12 mouse cellular contexts compared by ENCODE assay signal in genomic region chr17:71299879-71300278, GRCm38 (mm10). TPM values are rescaled to one million over a fixed set of nuclear protein-coding genes. Genes with fewer than 3 reads are reported as not detected.
A peak's percentile ranks its signal among the peaks of the same experiment; 100 is the strongest.
DNase-seq lines count a peak whose midpoint lies in the region; ATAC-seq and TF ChIP-seq lines count a peak whose summit lies in the region.
"Had no signal": no experiment of that assay in that cellular context is flagged by ENCODE, and none has a peak within 500 bp of the region (broad histone marks: within the 10 kb centered on the region; RNA-seq: fewer than 3 reads in every experiment).

No protein-coding gene starts in this region.

- ATAC-seq in liver, embryonic 12.5 days: no peak
- peak; percentile 89 for ATAC-seq in neutrophil, adult 5-6 weeks (ENCODE audit: extremely low read depth, insufficient number of reproducible peaks, low FRiP score, poor library complexity, severe bottlenecking)

- peak; percentile 37 for DNase-seq in gastrocnemius, postnatal 14 days
- no peak for DNase-seq in gastrocnemius, postnatal 4 days (ENCODE audit: low spot score in 2 of 2)
- DNase-seq in lung, postnatal 25 days (ENCODE audit: low spot score): peak; percentile 44
- DNase-seq in lung, adult 2 months: no peak
- DNase-seq in MN1 (ENCODE audit: low spot score): no peak
- no peak for DNase-seq in cerebellum, adult 9-11 months
- DNase-seq: layer of hippocampus, postnatal 36 days had no signal

- TF ChIP-seq CTCF in lung, adult 2 months (IDR thresholded peaks at IDR 0.05; ENCODE audit: insufficient read depth, low read length): no peak

- no peaks in the 10 kb centered on the region for H3K4me1 ChIP-seq in lung, adult 2 months (ENCODE audit: control insufficient read depth, insufficient read depth, low read length)
- peaks cover 28% of the 10 kb centered on the region for H3K4me1 ChIP-seq in liver, embryonic 12.5 days
- H3K4me1 ChIP-seq: forebrain, embryonic 12.5 days had no signal

- no peaks in the 10 kb centered on the region; the same call in 1 of the 2 replicates for H3K9me3 ChIP-seq in liver, embryonic 12.5 days (replicated peaks)
- H3K9me3 ChIP-seq: forebrain, embryonic 12.5 days had no signal

- H3K27ac ChIP-seq in liver, embryonic 12.5 days: peak overlapping the region; percentile 28; the same call in 1 of the 2 replicates
- H3K27ac ChIP-seq: forebrain, embryonic 12.5 days; kidney, postnatal 0 days; liver, embryonic 14.5 days had no signal

- intact Hi-C loops in gastrocnemius, postnatal 14 days (cut with DNase I; ENCODE audit: low total_unique reads): no loop called here

- no peak for TF ChIP-seq POLR2A in lung, adult 2 months (IDR thresholded peaks at IDR 0.05; ENCODE audit: borderline replicate concordance, extremely low read depth, low read depth, low read length)

- no peak overlapping the region for H3K4me3 ChIP-seq in lung, adult 2 months (replicated peaks; ENCODE audit: extremely low read depth, low read depth, low read length)
- no peak overlapping the region for H3K4me3 ChIP-seq in liver, embryonic 12.5 days
- H3K4me3 ChIP-seq: forebrain, embryonic 12.5 days had no signal

- no peak overlapping the region for H3K4me2 ChIP-seq in liver, embryonic 12.5 days
- H3K4me2 ChIP-seq: forebrain, embryonic 12.5 days had no signal

- H3K9ac ChIP-seq in liver, embryonic 12.5 days: no peak overlapping the region
- H3K9ac ChIP-seq: forebrain, embryonic 12.5 days; liver, embryonic 14.5 days had no signal

- peaks cover 30% of the 10 kb centered on the region for H3K36me3 ChIP-seq in liver, embryonic 12.5 days
- H3K36me3 ChIP-seq: forebrain, embryonic 12.5 days had no signal

- no peaks in the 10 kb centered on the region for H3K27me3 ChIP-seq in liver, embryonic 12.5 days (replicated peaks)
- H3K27me3 ChIP-seq: forebrain, embryonic 12.5 days had no signal

- WGBS in lung, adult 2 months: 83% methylated on average over 4 of the region's 4 CpGs
- WGBS in liver, embryonic 12.5 days (ENCODE audit: insufficient replicate concordance): 73% methylated on average over 4 of the region's 4 CpGs

RNA-seq across cellular contexts. Expression of gene Emilin2, which starts 11.9 kb away (rescaled TPM):
- 10 to 100 TPM; 17.1 to 24.8 TPM for total RNA-seq in gastrocnemius, postnatal 14 days (2021)
- total RNA-seq in gastrocnemius, postnatal 4 days (2021): 10 to 100 TPM; 72.4 to 82.1 TPM
- 17.3 and 18.7 TPM in 2 replicates for polyA plus RNA-seq in lung, adult 2 months (2012; rRNA removed)
- polyA plus RNA-seq in liver, embryonic 12.5 days (2016; fragmentation: Nextera tagmentation; extraction: Ambion mirVana): 28.9 and 31.1 TPM in 2 replicates
- total RNA-seq in neutrophil, adult 5-6 weeks (2017): 270 and 281 TPM in 2 replicates

Comparison
In these comparisons a context has a peak if more than half of its experiments do, and no peak if none do; other contexts are left out.
1. DNase-seq: peak in gastrocnemius, postnatal 14 days (single experiment) and lung, postnatal 25 days (single experiment); none in gastrocnemius, postnatal 4 days (0 of 2), lung, adult 2 months (single experiment), MN1 (single experiment) and cerebellum, adult 9-11 months (single experiment).